ENCODE assay signal across 22 mouse cellular contexts in the genomic region with DNA sequence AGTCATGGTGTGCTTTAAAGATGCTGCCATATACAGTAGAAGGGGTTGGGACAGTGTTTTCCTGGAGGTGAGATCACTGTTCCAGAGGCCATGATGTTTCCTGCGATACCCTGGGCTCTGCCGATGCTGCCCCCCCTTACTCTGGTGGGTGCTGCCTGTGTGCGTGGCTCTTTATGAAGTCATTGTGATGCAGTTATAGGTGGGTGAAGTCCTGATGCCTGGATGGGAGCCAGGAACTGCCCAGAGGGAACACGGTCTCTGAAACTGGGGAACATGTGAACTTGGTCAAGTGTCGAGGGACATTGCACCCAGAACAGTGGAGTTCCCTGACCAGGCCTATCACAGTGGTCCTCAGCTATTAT. TPM values are rescaled to one million over a fixed set of nuclear protein-coding genes. Genes with fewer than 3 reads are reported as not detected.
DNase-seq lines count a peak whose midpoint lies in the region; ATAC-seq and TF ChIP-seq lines count a peak whose summit lies in the region.
"Had no signal": no experiment of that assay in that cellular context is flagged by ENCODE, and none has a peak within 500 bp of the region (broad histone marks: within the 10 kb centered on the region; RNA-seq: fewer than 3 reads in every experiment).

No protein-coding gene starts in this region.

- no peak for TF ChIP-seq CTCF in liver, postnatal 0 days (IDR thresholded peaks at IDR 0.05; ENCODE audit: low read depth)
- no peak for TF ChIP-seq CTCF in midbrain, postnatal 0 days (IDR thresholded peaks at IDR 0.05)

- WGBS in liver, embryonic 12.5 days (ENCODE audit: insufficient replicate concordance) = 81% methylated on average over 5 of the region's 5 CpGs
- 70% methylated on average over 5 of the region's 5 CpGs for WGBS in liver, postnatal 0 days (ENCODE audit: insufficient replicate concordance)
- WGBS in midbrain, embryonic 11.5 days = 93% methylated on average over 5 of the region's 5 CpGs
- 93% methylated on average over 5 of the region's 5 CpGs for WGBS in midbrain, postnatal 0 days

- H3K4me3 ChIP-seq in liver, embryonic 12.5 days = no peak overlapping the region
- no peak overlapping the region for H3K4me3 ChIP-seq in liver, postnatal 0 days (ENCODE audit: low read depth, low read length)
- H3K4me3 ChIP-seq in midbrain, embryonic 11.5 days (ENCODE audit: low read depth, low read length) = no peak overlapping the region
- no peak overlapping the region for H3K4me3 ChIP-seq in midbrain, postnatal 0 days (ENCODE audit: low read depth, low read length)
- no peak overlapping the region for H3K4me3 ChIP-seq in brown adipose tissue, adult 24 weeks (ENCODE audit: insufficient read depth, low read depth, low read length)
- H3K4me3 ChIP-seq: embryonic facial prominence, embryonic 10.5 days; embryonic facial prominence, embryonic 12.5 days; forebrain, embryonic 13.5 days; forebrain, embryonic 15.5 days had no signal

- H3K4me2 ChIP-seq in liver, embryonic 12.5 days = peak overlapping the region; percentile 48; the same call in 1 of the 2 replicates
- H3K4me2 ChIP-seq in liver, postnatal 0 days (ENCODE audit: low read depth, low read length) = no peak overlapping the region
- H3K4me2 ChIP-seq in midbrain, embryonic 11.5 days = no peak overlapping the region
- H3K4me2 ChIP-seq in midbrain, postnatal 0 days (ENCODE audit: low read depth, low read length, poor library complexity, severe bottlenecking) = no peak overlapping the region
- H3K4me2 ChIP-seq: embryonic facial prominence, embryonic 12.5 days; forebrain, embryonic 13.5 days; forebrain, embryonic 15.5 days had no signal

- H3K27me3 ChIP-seq in liver, embryonic 12.5 days (replicated peaks) = peaks cover 91% of the 10 kb centered on the region
- peaks cover 14% of the 10 kb centered on the region for H3K27me3 ChIP-seq in liver, postnatal 0 days (ENCODE audit: insufficient read depth, low read length)
- no peaks in the 10 kb centered on the region for H3K27me3 ChIP-seq in midbrain, embryonic 11.5 days (ENCODE audit: control insufficient read depth, insufficient read depth, low read length)
- H3K27me3 ChIP-seq in midbrain, postnatal 0 days (ENCODE audit: insufficient read depth, low read length) = no peaks in the 10 kb centered on the region
- H3K27me3 ChIP-seq: forebrain, embryonic 15.5 days had no signal

- peak overlapping the region; percentile 49; the same call in 1 of the 2 replicates for H3K9ac ChIP-seq in liver, embryonic 12.5 days
- H3K9ac ChIP-seq in liver, postnatal 0 days (replicated peaks) = no peak overlapping the region
- no peak overlapping the region for H3K9ac ChIP-seq in midbrain, embryonic 11.5 days (ENCODE audit: low read length)
- no peak overlapping the region for H3K9ac ChIP-seq in midbrain, postnatal 0 days (replicated peaks; ENCODE audit: low read length, poor library complexity, severe bottlenecking)
- H3K9ac ChIP-seq: embryonic facial prominence, embryonic 12.5 days; forebrain, embryonic 13.5 days; forebrain, embryonic 15.5 days; forebrain, postnatal 0 days had no signal

- ATAC-seq in liver, embryonic 12.5 days = no peak
- no peak for ATAC-seq in liver, postnatal 0 days
- ATAC-seq in midbrain, embryonic 11.5 days (ENCODE audit: low FRiP score) = no peak
- no peak for ATAC-seq in midbrain, postnatal 0 days (ENCODE audit: low FRiP score)
- ATAC-seq: activated CD4-positive, CD25-positive, alpha-beta regulatory T cell, adult 4 months; forebrain, embryonic 13.5 days; forebrain, embryonic 15.5 days; forebrain, postnatal 0 days; Patski had no signal

- H3K4me1 ChIP-seq in liver, embryonic 12.5 days = peaks cover 60% of the 10 kb centered on the region
- peaks cover 33% of the 10 kb centered on the region for H3K4me1 ChIP-seq in liver, postnatal 0 days (ENCODE audit: insufficient read depth)
- H3K4me1 ChIP-seq in midbrain, embryonic 11.5 days (ENCODE audit: control insufficient read depth, insufficient read depth, low read length) = no peaks in the 10 kb centered on the region
- no peaks in the 10 kb centered on the region for H3K4me1 ChIP-seq in midbrain, postnatal 0 days (ENCODE audit: insufficient read depth, low read length)
- H3K4me1 ChIP-seq in brown adipose tissue, adult 24 weeks (ENCODE audit: control insufficient read depth, insufficient read depth, insufficient read length, low read length) = peaks cover 49% of the 10 kb centered on the region

- H3K36me3 ChIP-seq in liver, embryonic 12.5 days = no peaks in the 10 kb centered on the region
- H3K36me3 ChIP-seq in liver, postnatal 0 days (replicated peaks; ENCODE audit: insufficient read depth, low read length) = no peaks in the 10 kb centered on the region
- H3K36me3 ChIP-seq in midbrain, embryonic 11.5 days (ENCODE audit: control insufficient read depth, insufficient read depth, low read length) = no peaks in the 10 kb centered on the region
- no peaks in the 10 kb centered on the region for H3K36me3 ChIP-seq in midbrain, postnatal 0 days (ENCODE audit: insufficient read depth, low read length)
- H3K36me3 ChIP-seq: embryonic facial prominence, embryonic 10.5 days; embryonic facial prominence, embryonic 12.5 days; forebrain, embryonic 15.5 days had no signal

- H3K27ac ChIP-seq in liver, embryonic 12.5 days = peak overlapping the region; percentile 71; the same call in 1 of the 2 replicates
- no peak overlapping the region for H3K27ac ChIP-seq in liver, postnatal 0 days (ENCODE audit: low read depth)
- H3K27ac ChIP-seq in midbrain, embryonic 11.5 days (ENCODE audit: low read depth, low read length) = no peak overlapping the region
- no peak overlapping the region for H3K27ac ChIP-seq in midbrain, postnatal 0 days (ENCODE audit: low read depth, low read length)
- peak overlapping the region; percentile 90 for H3K27ac ChIP-seq in brown adipose tissue, adult 24 weeks (replicated peaks; ENCODE audit: low read depth, low read length)
- H3K27ac ChIP-seq: embryonic facial prominence, embryonic 10.5 days; embryonic facial prominence, embryonic 12.5 days; forebrain, embryonic 13.5 days; forebrain, embryonic 15.5 days had no signal

- no peak for DNase-seq in liver, postnatal 0 days
- DNase-seq in midbrain, embryonic 11.5 days (ENCODE audit: low spot score, missing footprints) = peak; percentile 66
- no peak for DNase-seq in midbrain, postnatal 0 days (ENCODE audit: low spot score)
- peak; percentile 55 for DNase-seq in thymus, postnatal 4 days
- no peak for DNase-seq in thymus, postnatal 14 days
- DNase-seq in cerebellum, adult 18-20 months = no peak
- DNase-seq: adrenal gland, adult 8-10 months; adrenal gland, postnatal 14 days; adrenal gland, postnatal 36 days; cerebellum, adult 11 months; cerebellum, adult 2 months; cerebellum, adult 9-10 months; cerebellum, postnatal 25 days; forebrain, postnatal 0 days had no signal

- no peak for TF ChIP-seq EP300 in liver, postnatal 0 days (IDR thresholded peaks at IDR 0.05; ENCODE audit: low read depth)

- H3K9me3 ChIP-seq in liver, embryonic 12.5 days (replicated peaks) = no peaks in the 10 kb centered on the region
- no peaks in the 10 kb centered on the region for H3K9me3 ChIP-seq in liver, postnatal 0 days (ENCODE audit: low read length)
- no peaks in the 10 kb centered on the region for H3K9me3 ChIP-seq in midbrain, embryonic 11.5 days (ENCODE audit: control insufficient read depth, low read length)
- H3K9me3 ChIP-seq in midbrain, postnatal 0 days (ENCODE audit: low read length) = no peaks in the 10 kb centered on the region
- H3K9me3 ChIP-seq: embryonic facial prominence, embryonic 10.5 days; embryonic facial prominence, embryonic 12.5 days; forebrain, embryonic 13.5 days; forebrain, embryonic 15.5 days had no signal

RNA-seq across cellular contexts. Expression of gene Cbfa2t3, which starts 14.2 kb away (rescaled TPM):
- polyA plus RNA-seq in liver, embryonic 12.5 days (2016; fragmentation: Nextera tagmentation; extraction: Ambion mirVana) = 7.7 and 8.0 TPM in 2 replicates
- 2.1 and 2.4 TPM in 2 replicates for polyA plus RNA-seq in liver, postnatal 0 days (2015; fragmentation: Nextera tagmentation; extraction: Ambion mirVana)
- polyA plus RNA-seq in midbrain, embryonic 11.5 days (2014; fragmentation: Nextera tagmentation; extraction: Ambion mirVana) = 6.1 and 6.4 TPM in 2 replicates
- 11.1 and 11.8 TPM in 2 replicates for total RNA-seq in midbrain, postnatal 0 days (2014; rRNA removed)
- polyA plus RNA-seq in midbrain, postnatal 0 days (2015; fragmentation: Nextera tagmentation; extraction: Ambion mirVana) = 13.3 and 15.9 TPM in 2 replicates
- polyA plus RNA-seq in brown adipose tissue, adult 24 weeks (2012; ENCODE audit: insufficient read depth, insufficient read length, missing spikeins) = 10.1 and 22.7 TPM in 2 replicates

Comparison
In these comparisons a context has a peak if more than half of its experiments do, and no peak if none do; other contexts are left out.
1. H3K27ac ChIP-seq: peak in liver, embryonic 12.5 days (single experiment) and brown adipose tissue, adult 24 weeks (single experiment); none in liver, postnatal 0 days (single experiment), midbrain, embryonic 11.5 days (single experiment) and midbrain, postnatal 0 days (single experiment).
2. DNase-seq: peak in midbrain, embryonic 11.5 days (single experiment) and thymus, postnatal 4 days (single experiment); none in liver, postnatal 0 days (single experiment), midbrain, postnatal 0 days (single experiment), thymus, postnatal 14 days (single experiment) and cerebellum, adult 18-20 months (0 of 2).